Mouse (Mus musculus) 3134 (cell line): ENCODE measurements around the gene Slc25a12.

Experiments used
- DNase-seq: peaks from one replicate; pipeline ENCODE4 v3.0.0-alpha.2; 2011; ENCODE audit warnings: low spot score; ENCODE audit not compliant: insufficient read length; ENCODE audit errors: extremely low read depth

The Slc25a12 gene

DNA sequence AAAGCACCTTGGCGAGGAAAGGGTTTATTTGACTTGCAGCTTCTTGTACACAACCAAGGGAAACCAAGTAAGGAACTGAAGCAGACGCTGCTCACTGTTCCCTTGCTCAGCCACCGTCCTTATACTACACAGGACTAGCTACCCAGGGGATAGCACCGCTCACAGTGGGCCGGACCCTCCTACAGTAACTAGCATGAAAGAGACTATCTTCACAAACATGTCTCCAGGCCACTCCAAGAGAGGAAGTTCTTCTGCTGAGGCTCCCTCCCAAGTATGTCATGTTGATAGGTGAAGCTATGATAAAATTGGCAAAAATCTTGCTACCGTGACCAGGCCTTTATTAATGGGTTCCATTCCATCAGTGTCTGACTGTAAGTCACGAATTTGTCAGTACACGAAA, 98.9 kb downstream of the Slc25a12 start:
- no peak for DNase-seq

GRCm38 (mm10) chr2:71264585-71264984, 103.0 kb downstream of the Slc25a12 start:
- DNase-seq: no peak

- DNase-seq: no peak
These were observed 111.0 kb downstream of the Slc25a12 start for GRCm38 (mm10) chr2:71256581-71256980.

DNA sequence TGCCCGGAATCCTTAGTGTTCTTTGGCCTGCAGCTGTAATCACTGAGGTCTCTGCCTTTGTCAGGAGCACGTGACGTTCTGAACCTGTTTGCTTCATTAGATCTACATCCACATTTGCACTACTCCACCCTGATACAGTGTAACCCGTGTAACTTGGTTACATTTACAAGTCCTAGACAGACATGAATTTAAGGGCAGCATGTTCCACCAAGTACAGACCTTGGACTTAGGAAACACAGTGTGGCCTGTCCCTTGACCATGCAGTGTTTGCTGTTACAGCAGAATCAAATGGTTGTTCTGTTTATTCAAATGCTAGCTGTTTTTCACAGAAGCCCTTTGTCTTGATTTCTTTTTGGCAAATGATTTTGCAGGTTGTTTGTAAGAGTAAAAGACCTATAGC, 112.7 kb downstream of the Slc25a12 start:
- no peak for DNase-seq

- DNase-seq: no peak
These were observed 116.7 kb downstream of the Slc25a12 start for GRCm38 (mm10) chr2:71250841-71251240.

GRCm38 (mm10) chr2:71248071-71248470, 119.5 kb downstream of the Slc25a12 start:
- DNase-seq: no peak

- no peak for DNase-seq
These were observed 121.5 kb downstream of the Slc25a12 start for GRCm38 (mm10) chr2:71246096-71246495.

DNA sequence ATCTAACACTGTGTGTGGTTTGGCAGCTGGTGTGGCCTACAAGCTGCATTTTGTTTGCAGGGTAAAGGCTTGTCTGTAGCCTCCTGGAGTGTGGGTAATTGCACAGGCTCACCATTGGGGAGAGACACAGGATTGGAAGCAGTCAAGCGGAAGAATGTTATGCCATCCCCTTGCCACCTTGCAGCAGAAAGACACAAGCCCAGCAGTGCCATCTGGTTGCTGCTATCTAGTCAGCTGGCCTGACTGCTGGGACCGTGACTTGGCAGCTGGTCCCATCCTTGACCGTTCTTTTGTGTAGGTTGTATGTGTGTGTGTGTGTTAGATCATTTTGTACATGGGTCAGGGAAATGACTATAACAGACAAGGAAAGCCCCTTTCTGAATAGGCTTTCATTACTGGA, 122.1 kb downstream of the Slc25a12 start:
- DNase-seq: no peak

GRCm38 (mm10) chr2:71244807-71245206, 122.7 kb downstream of the Slc25a12 start:
- no peak for DNase-seq

- DNase-seq: no peak
These were observed 124.4 kb downstream of the Slc25a12 start for GRCm38 (mm10) chr2:71243058-71243672.

- no peak for DNase-seq
These were observed 125.4 kb downstream of the Slc25a12 start for GRCm38 (mm10) chr2:71242180-71242579.

DNA sequence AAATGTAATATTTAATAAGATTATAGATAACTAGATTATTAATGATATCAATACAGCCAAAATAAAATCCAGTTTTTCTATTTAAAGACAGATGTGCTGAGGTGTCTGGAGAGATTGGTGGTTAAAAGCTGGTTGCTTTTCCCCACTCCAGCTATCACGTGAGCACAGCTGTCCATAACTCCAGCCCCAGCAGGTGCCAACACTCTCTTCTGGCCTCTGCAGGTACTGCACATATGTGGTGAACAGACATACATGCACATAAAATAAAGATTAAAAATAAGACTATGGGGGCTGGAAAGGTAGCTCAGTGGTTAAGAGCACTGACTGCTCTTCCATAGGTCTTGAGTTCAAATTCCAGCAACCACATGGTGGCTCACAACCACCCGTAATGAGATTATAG, 126.0 kb downstream of the Slc25a12 start:
- no peak for DNase-seq

GRCm38 (mm10) chr2:71236009-71236408, 131.5 kb downstream of the Slc25a12 start:
- no peak for DNase-seq

GRCm38 (mm10) chr2:71235420-71235819, 132.1 kb downstream of the Slc25a12 start:
- no peak for DNase-seq

DNA sequence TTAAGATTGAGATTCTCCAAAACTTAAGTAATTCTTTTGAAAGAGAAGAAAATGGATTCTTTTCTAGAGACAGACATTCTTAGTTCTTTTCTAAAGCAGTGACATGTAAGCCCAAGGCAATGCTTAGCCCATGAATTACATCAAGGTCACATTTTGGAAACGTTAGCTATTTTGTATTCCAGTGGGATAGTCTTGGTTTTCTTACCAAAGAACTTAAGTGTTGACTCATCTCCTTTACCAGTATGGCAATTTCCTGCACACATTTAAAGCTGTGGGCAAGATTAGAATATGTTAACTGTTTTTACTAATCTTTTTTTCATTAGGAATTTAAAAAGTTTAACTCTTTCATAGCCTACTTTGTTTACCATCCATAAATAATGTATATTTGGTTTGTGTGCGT, 134.6 kb downstream of the Slc25a12 start:
- DNase-seq: no peak

GRCm38 (mm10) chr2:71231951-71232350, 135.6 kb downstream of the Slc25a12 start:
- no peak for DNase-seq

- no peak for DNase-seq
These were observed 137.9 kb downstream of the Slc25a12 start for GRCm38 (mm10) chr2:71229603-71230002.

DNA sequence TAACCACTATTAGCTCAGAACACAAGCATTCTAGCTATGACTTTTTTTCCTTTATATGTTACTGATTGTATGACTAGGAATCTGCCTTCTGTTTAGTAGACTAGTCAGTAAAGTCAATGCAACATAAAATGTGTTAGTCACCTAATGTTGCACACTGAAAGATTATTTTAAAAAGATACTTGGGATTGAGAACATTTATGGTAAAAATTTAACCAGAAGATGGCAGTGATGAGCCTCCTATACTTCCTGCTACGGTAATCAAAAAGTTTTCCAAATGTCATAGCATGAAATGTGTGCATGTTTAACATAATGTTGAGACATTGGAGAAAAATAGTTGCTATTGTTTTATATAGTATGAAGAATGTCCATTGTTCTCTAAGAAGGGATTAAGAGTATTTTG, 140.2 kb downstream of the Slc25a12 start:
- DNase-seq: no peak
